Mouse (Mus musculus) liver, embryonic 15.5 days (tissue): Measurements from ENCODE around the gene Iscu. TPM values are rescaled to one million over a fixed set of nuclear protein-coding genes. Genes with fewer than 3 reads are reported as not detected.

Experiments used
- ATAC-seq: fragments of 200-750 bp; cut with Nextera tagmentation; 2 replicates; pipeline ENCODE4 v1.8.0; 2017; ENCODE audit warnings: moderate number of reproducible peaks, mild to moderate bottlenecking, moderate library complexity; ENCODE audit not compliant: insufficient read depth
- H3K27ac ChIP-seq: fragments of 300-500 bp; sonication (generic); replicated peaks from 2 replicates; pipeline ENCODE4 v1.5.1; 2015; ENCODE audit warnings: mild to moderate bottlenecking, inconsistent platforms
- H3K27me3 ChIP-seq: fragments of 300-500 bp; sonication (generic); 2 replicates; pipeline ENCODE4 v1.6.1; 2015; ENCODE audit warnings: mild to moderate bottlenecking, inconsistent platforms
- H3K36me3 ChIP-seq: fragments of 300-500 bp; sonication (generic); replicated peaks from 2 replicates; pipeline ENCODE4 v1.6.1; 2015; ENCODE audit warnings: moderate library complexity, mild to moderate bottlenecking, inconsistent platforms
- H3K4me1 ChIP-seq: fragments of 300-500 bp; sonication (generic); replicated peaks from 2 replicates; pipeline ENCODE4 v1.6.1; 2015; ENCODE audit warnings: inconsistent platforms
- H3K4me2 ChIP-seq: fragments of 300-500 bp; sonication (generic); 2 replicates; pipeline ENCODE4 v1.6.1; 2015; ENCODE audit warnings: moderate library complexity, mild to moderate bottlenecking, inconsistent platforms
- H3K4me3 ChIP-seq: fragments of 300-500 bp; sonication (generic); replicated peaks from 2 replicates; pipeline ENCODE4 v1.5.1; 2015; ENCODE audit warnings: mild to moderate bottlenecking, inconsistent platforms
- H3K9ac ChIP-seq: fragments of 300-500 bp; sonication (generic); 2 replicates; pipeline ENCODE4 v1.6.1; 2015; ENCODE audit warnings: moderate library complexity, mild to moderate bottlenecking, inconsistent platforms
- H3K9me3 ChIP-seq: fragments of 300-500 bp; sonication (generic); replicated peaks from 2 replicates; pipeline ENCODE4 v1.6.1; 2016; ENCODE audit warnings: inconsistent platforms
- WGBS: fragments of 180-500 bp; shearing (Covaris S2); methylation state at CpG from one replicate; pipeline ENCODE4 v1.1.7; 2015; ENCODE audit warnings: mixed read lengths; ENCODE audit not compliant: insufficient replicate concordance; 5-methylcytosine and 5-hydroxymethylcytosine counted together
- polyA plus RNA-seq: library from polyadenylated mRNA; unstranded; fragments of >200 nt; fragmentation: Nextera tagmentation; extraction: Ambion mirVana; gene quantifications from 2 replicates; pipeline ENCODE4 v1.2.1, GENCODE M21; 2015

Iscu gene
- polyA plus RNA-seq, result 79.1 and 85.3 TPM in 2 replicates

DNA sequence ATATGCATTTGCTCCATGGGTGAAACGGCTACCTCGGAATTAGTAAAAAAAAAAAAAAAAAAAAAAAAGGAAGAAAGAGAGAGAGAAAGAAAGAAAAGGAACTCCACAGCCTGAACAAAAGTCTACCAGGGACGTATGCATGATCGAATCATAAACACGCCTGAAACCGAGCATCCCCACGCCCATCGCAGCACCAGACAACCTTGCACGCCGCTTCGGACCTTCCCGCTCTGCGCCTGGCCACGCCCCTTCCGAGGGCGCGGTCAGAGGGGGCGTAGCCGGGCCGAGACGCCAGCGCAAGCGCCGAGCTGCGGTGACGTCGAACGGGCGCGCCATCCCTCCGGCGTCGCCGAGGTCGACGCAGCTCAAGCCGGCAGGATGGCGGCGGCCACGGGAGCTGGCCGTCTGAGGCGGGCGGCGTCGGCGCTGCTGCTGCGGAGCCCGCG lies at the start of gene Iscu, which contains the start of gene Sart3:
Gene Iscu, plus strand, starts transcription at position 299 of the 446 bp plus-strand sequence.
Gene Sart3, minus strand, starts transcription at position 61 of the 446 bp plus-strand sequence.
- Histone ChIP-seq H3K4me3 (peak within 1 kb of the TSS; percentile 95), H3K36me3 (peaks cover 49% of the 10 kb centered on the region), H3K9ac (peak within 1 kb of the TSS; percentile 91), H3K4me1 (peaks cover 43% of the 10 kb centered on the region), H3K4me2 (peak within 1 kb of the TSS; percentile 92), H3K27me3 (no peaks in the 10 kb centered on the region), H3K27ac (peak within 1 kb of the TSS; percentile 91), H3K9me3 (no peaks in the 10 kb centered on the region)
- ATAC-seq, result peak; percentile 78
- WGBS, result under 1% methylated on average over 45 of the region's 49 CpGs

- H3K36me3 ChIP-seq, result no peaks in the 10 kb centered on the region
- no peaks in the 10 kb centered on the region for H3K4me1 ChIP-seq
- H3K9ac ChIP-seq, result no peak overlapping the region
- 25% methylated on average over 8 of the region's 8 CpGs for WGBS
- H3K4me2 ChIP-seq, result no peak overlapping the region
- no peaks in the 10 kb centered on the region for H3K9me3 ChIP-seq
- H3K27me3 ChIP-seq, result peaks cover 10% of the 10 kb centered on the region; the same call in 1 of the 2 replicates
- no peak overlapping the region for H3K27ac ChIP-seq
- no peak overlapping the region for H3K4me3 ChIP-seq
- no peak for ATAC-seq
These were observed 48.8 kb upstream of the Iscu start for GRCm38 (mm10) chr5:113723567-113724237.

- WGBS, result 6% methylated on average over 15 of the region's 15 CpGs
- Histone ChIP-seq H3K36me3 (no peaks in the 10 kb centered on the region), H3K9ac (no peak within 1 kb of the TSS), H3K27me3 (peaks cover 10% of the 10 kb centered on the region; the same call in 1 of the 2 replicates), H3K27ac (no peak within 1 kb of the TSS), H3K9me3 (no peaks in the 10 kb centered on the region), H3K4me2 (no peak within 1 kb of the TSS), H3K4me1 (no peaks in the 10 kb centered on the region), H3K4me3 (no peak within 1 kb of the TSS)
- ATAC-seq, result no peak
These were observed 48.1 kb upstream of the Iscu start, which contains the start of gene 1700069L16Rik for GRCm38 (mm10) chr5:113724446-113724845. Gene 1700069L16Rik, minus strand, starts transcription at chr5:113724772.

- Histone ChIP-seq H3K9ac (no peak overlapping the region), H3K27me3 (peaks cover 10% of the 10 kb centered on the region; the same call in 1 of the 2 replicates), H3K4me2 (no peak overlapping the region), H3K27ac (no peak overlapping the region), H3K36me3 (no peaks in the 10 kb centered on the region), H3K9me3 (no peaks in the 10 kb centered on the region), H3K4me3 (no peak overlapping the region), H3K4me1 (no peaks in the 10 kb centered on the region)
- WGBS, result 48% methylated on average over 12 of the region's 12 CpGs
- ATAC-seq, result no peak
These were observed 47.1 kb upstream of the Iscu start for GRCm38 (mm10) chr5:113725417-113725816.

DNA sequence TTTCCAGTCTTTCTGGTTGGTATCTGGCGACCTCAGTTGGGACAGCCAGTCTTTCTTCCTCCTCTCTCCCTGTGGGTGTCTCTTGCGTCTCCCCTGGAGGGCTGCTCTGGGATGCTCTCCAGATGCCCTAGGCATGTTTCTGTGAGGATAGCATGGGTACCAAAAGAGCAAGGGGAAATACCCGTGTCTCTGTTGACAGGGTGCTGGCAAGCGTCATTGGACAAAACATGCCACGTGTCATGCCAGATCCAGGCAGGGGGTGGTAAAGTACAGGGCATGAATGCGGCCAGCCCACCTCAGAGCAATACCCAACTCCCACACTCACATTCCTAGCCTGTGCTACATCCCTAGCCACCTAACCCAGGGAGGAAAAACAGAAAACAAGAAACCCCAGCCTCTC lies 45.9 kb upstream of the Iscu start:
- no peaks in the 10 kb centered on the region for H3K9me3 ChIP-seq
- H3K9ac ChIP-seq, result no peak overlapping the region
- H3K36me3 ChIP-seq, result no peaks in the 10 kb centered on the region
- ATAC-seq, result no peak
- H3K4me1 ChIP-seq, result no peaks in the 10 kb centered on the region
- 53% methylated on average over 6 of the region's 6 CpGs for WGBS
- no peak overlapping the region for H3K4me3 ChIP-seq
- no peak overlapping the region for H3K27ac ChIP-seq
- peaks cover 10% of the 10 kb centered on the region; the same call in 1 of the 2 replicates for H3K27me3 ChIP-seq
- H3K4me2 ChIP-seq, result no peak overlapping the region

- Histone ChIP-seq H3K4me2 (no peak overlapping the region), H3K9me3 (no peaks in the 10 kb centered on the region), H3K9ac (no peak overlapping the region), H3K27ac (no peak overlapping the region), H3K4me3 (no peak overlapping the region), H3K36me3 (no peaks in the 10 kb centered on the region), H3K27me3 (peaks cover 10% of the 10 kb centered on the region; the same call in 1 of the 2 replicates), H3K4me1 (no peaks in the 10 kb centered on the region)
- 46% methylated on average over 12 of the region's 12 CpGs for WGBS
- ATAC-seq, result no peak
These were observed 45.3 kb upstream of the Iscu start for GRCm38 (mm10) chr5:113727238-113727637.

GRCm38 (mm10) chr5:113728011-113728410 lies 44.5 kb upstream of the Iscu start:
- 57% methylated on average over 7 of the region's 7 CpGs for WGBS
- H3K4me2 ChIP-seq, result no peak overlapping the region
- no peak for ATAC-seq

DNA sequence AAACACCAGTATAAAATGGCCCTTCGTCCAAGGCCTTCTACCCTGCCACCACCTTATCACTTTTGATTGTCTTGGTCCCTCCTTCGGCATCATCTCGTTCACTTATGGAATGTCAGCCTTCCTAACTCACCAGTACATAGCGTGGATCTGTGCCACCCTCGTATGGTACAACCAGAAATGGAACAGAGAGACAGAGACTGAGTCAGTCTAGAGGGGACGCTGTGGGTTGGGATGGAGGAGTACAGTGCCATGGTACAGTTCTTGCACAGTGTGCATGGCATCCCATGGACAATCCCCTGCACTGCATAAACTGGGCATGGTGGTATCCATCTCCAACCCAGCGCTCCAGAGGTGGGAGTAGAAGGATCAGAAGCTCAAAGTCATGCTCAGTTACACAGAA lies 43.9 kb upstream of the Iscu start:
- ATAC-seq, result no peak
- Histone ChIP-seq H3K4me3 (no peak overlapping the region), H3K27me3 (peaks cover 8% of the 10 kb centered on the region; the same call in 1 of the 2 replicates), H3K4me2 (no peak overlapping the region), H3K27ac (no peak overlapping the region), H3K9me3 (no peaks in the 10 kb centered on the region), H3K9ac (no peak overlapping the region), H3K36me3 (no peaks in the 10 kb centered on the region), H3K4me1 (no peaks in the 10 kb centered on the region)
- WGBS, result 57% methylated on average over 7 of the region's 7 CpGs

More at GRCm38 (mm10) chr5:113728011-113728410, 44.5 kb upstream of the Iscu start:
- Histone ChIP-seq H3K9me3 (no peaks in the 10 kb centered on the region), H3K4me3 (no peak overlapping the region), H3K9ac (no peak overlapping the region), H3K4me1 (no peaks in the 10 kb centered on the region), H3K36me3 (no peaks in the 10 kb centered on the region), H3K27ac (no peak overlapping the region), H3K27me3 (peaks cover 10% of the 10 kb centered on the region; the same call in 1 of the 2 replicates)

DNA sequence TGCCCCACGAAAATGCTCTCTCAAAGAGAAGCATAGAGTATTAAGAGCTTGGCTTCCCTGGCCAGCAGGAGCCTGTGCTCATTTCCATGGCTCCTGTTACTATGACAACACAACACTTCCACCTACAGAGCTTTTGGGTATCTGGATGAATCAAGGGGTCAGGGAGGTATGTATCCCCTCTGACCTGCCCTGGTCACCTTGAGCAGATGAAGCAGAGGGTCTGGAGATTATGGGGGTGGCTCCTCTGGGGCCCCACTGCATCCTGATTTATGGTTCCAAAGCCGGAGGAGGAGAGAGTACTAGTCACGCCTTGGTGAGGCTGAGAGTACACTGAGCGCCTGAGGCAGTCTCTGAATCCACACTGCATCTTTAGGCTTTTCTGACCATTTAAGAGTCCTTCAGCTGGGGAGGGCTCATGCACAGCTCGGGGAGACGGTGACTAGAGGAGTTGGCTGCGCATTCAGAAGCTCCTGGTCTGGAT lies 41.9 kb upstream of the Iscu start:
- no peak overlapping the region for H3K4me2 ChIP-seq
- no peaks in the 10 kb centered on the region for H3K9me3 ChIP-seq
- H3K9ac ChIP-seq, result no peak overlapping the region
- H3K4me3 ChIP-seq, result no peak overlapping the region
- H3K27ac ChIP-seq, result no peak overlapping the region
- no peak for ATAC-seq
- H3K27me3 ChIP-seq, result no peaks in the 10 kb centered on the region
- 56% methylated on average over 7 of the region's 7 CpGs for WGBS
- peaks cover 10% of the 10 kb centered on the region for H3K4me1 ChIP-seq
- no peaks in the 10 kb centered on the region for H3K36me3 ChIP-seq

GRCm38 (mm10) chr5:113731174-113731573 lies 41.4 kb upstream of the Iscu start:
- no peak overlapping the region for H3K9ac ChIP-seq
- no peak overlapping the region for H3K4me2 ChIP-seq
- no peaks in the 10 kb centered on the region for H3K27me3 ChIP-seq
- WGBS, result 76% methylated on average over 7 of the region's 7 CpGs
- no peak overlapping the region for H3K27ac ChIP-seq
- H3K9me3 ChIP-seq, result no peaks in the 10 kb centered on the region
- no peak for ATAC-seq
- H3K4me3 ChIP-seq, result no peak overlapping the region
- H3K36me3 ChIP-seq, result no peaks in the 10 kb centered on the region
- peaks cover 12% of the 10 kb centered on the region for H3K4me1 ChIP-seq

- Histone ChIP-seq H3K9ac (no peak overlapping the region), H3K36me3 (no peaks in the 10 kb centered on the region), H3K4me2 (no peak overlapping the region), H3K4me3 (no peak overlapping the region), H3K27me3 (no peaks in the 10 kb centered on the region), H3K27ac (no peak overlapping the region), H3K9me3 (no peaks in the 10 kb centered on the region), H3K4me1 (peaks cover 22% of the 10 kb centered on the region)
- no peak for ATAC-seq
- 22% methylated on average over 6 of the region's 6 CpGs for WGBS
These were observed 40.4 kb upstream of the Iscu start for GRCm38 (mm10) chr5:113732182-113732581.
